Mouse (Mus musculus) lung, adult 2 months (tissue): Measurements from ENCODE around the gene Slc16a5.

ENCODE experiments used
- CTCF ChIP-seq: fragments of 200-500 bp; IDR thresholded peaks from 2 replicates; pipeline ENCODE4 v1.5.1; 2011; ENCODE audit warnings: mild to moderate bottlenecking, low read length, control low read depth; ENCODE audit not compliant: insufficient read depth
- POLR2A ChIP-seq: fragments of 200-500 bp; IDR thresholded peaks from 2 replicates; pipeline ENCODE4 v1.6.1; 2011; ENCODE audit warnings: low read depth, mild to moderate bottlenecking, control low read depth, low read length, borderline replicate concordance; ENCODE audit errors: extremely low read depth

- no peak for TF ChIP-seq CTCF
- TF ChIP-seq POLR2A, result no peak
Observed at GRCm38 (mm10) chr11:115420336-115421190, 41.7 kb upstream of the Slc16a5 start.
